Mouse (Mus musculus) CH12F3 (cell line): Measurements from ENCODE around the gene Top1.

Experiments used
- in situ Hi-C: fragments of 300-500 bp; cut with MboI; formaldehyde crosslinking; loops from 2 replicates; pipeline ENCODE4 v1.14.3; 2020; ENCODE audit warnings: low sequenced_read_pairs

The Top1 gene

GRCm38 (mm10) chr2:160740521-160741156, 95.0 kb downstream of the Top1 start:
- in situ Hi-C loops: no loop called here

GRCm38 (mm10) chr2:160741580-160741979, 95.9 kb downstream of the Top1 start:
- in situ Hi-C loops: no loop called here

- in situ Hi-C loops: no loop called here
Measured at GRCm38 (mm10) chr2:160742161-160742609, 96.5 kb downstream of the Top1 start.

- in situ Hi-C loops: no loop called here
Measured at GRCm38 (mm10) chr2:160744040-160744822, 98.5 kb downstream of the Top1 start.

- in situ Hi-C loops: no loop called here
Measured at GRCm38 (mm10) chr2:160744823-160745210, 99.1 kb downstream of the Top1 start.

GRCm38 (mm10) chr2:160745497-160745896, 99.8 kb downstream of the Top1 start:
- in situ Hi-C loops: no loop called here

- in situ Hi-C loops: no loop called here
Measured at GRCm38 (mm10) chr2:160746637-160747036, 100.9 kb downstream of the Top1 start.

DNA sequence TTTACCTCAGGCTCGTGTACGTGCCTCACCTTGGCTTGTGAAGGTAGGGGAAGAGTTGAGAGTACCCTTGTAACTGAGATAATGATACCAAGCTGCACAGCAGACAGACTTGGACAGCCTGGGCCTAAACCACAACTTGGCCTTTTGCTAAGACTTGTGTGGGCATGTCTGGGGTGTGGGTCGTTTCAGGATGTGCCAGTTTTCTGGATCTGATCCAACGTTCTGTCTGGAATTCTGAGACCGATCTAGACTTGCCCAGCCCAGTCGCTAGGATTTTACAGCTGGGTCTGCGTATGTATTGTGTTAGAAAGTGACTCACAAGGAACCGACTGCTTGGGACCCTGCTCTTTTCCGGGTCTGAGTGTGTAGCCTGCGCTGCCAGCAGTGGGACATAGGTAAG, 101.4 kb downstream of the Top1 start:
- in situ Hi-C loops: no loop called here

GRCm38 (mm10) chr2:160756583-160757203, 111.0 kb downstream of the Top1 start:
- in situ Hi-C loops: loop anchor here (25.0 kb wide), 1 partner anchor 131 kb away; the partner anchor contains the start of gene Lpin3

DNA sequence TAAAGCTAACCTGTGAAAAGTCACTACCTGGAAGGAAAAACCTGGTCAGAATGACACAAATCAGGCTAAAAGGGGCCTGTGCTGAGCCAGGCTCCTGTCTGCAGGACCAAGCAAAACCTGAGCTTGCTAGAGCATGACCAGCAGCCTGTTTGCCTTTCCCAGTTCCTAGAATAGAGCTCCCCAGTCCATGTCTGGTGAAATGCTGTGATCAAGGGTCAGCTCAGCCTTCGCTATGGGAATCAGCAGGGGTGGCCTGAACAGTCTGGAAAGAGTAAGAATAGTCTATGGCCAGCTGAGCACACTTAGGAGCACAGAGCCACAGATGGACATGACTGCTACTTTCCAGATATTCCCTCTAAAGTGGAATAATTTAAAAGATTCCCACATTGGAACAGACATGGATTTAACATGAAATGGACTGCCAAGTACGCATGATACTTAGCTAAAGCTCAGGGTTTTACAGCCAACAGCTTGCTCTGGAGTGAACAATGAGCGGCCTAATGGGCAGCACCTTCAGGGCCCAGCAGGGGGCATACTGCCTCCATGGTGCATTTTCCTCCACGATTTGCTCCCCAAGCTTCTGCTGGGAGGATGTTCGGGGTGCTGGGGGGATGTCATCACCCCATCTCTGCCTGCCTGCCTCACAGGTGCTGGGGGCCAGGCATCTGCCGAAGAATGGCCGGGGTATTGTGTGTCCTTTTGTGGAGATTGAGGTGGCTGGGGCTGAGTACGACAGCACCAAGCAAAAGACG, 114.9 kb downstream of the Top1 start:
- in situ Hi-C loops: loop anchor here (25.0 kb wide), 1 partner anchor 127 kb away; the partner anchor contains the start of gene Lpin3

- in situ Hi-C loops: loop anchor here (25.0 kb wide), 1 partner anchor 123 kb away; the partner anchor contains the start of gene Lpin3
Measured at GRCm38 (mm10) chr2:160763816-160764215, 118.1 kb downstream of the Top1 start.

GRCm38 (mm10) chr2:160764386-160764785, 118.7 kb downstream of the Top1 start:
- in situ Hi-C loops: loop anchor here (25.0 kb wide), 1 partner anchor 123 kb away; the partner anchor contains the start of gene Lpin3

DNA sequence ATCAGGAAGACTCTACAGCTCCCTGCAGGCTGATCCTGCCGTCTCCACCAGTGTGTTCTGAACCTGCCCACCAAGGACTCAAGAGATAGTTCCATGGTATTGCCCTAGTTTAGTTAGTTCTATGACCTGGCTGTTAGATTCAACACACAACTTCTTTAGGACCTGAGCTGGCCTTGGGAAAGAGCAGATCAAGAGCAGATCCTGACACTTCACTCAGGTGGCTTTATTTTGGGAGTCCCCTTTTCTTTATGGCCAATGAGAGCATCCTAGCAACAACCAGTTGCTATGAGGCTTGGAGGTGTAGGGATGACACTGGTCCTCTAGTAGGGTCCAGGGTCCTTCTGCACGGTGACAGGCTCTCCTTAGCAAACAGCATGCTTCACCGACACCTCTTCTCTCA, 119.4 kb downstream of the Top1 start:
- in situ Hi-C loops: loop anchor here (25.0 kb wide), 1 partner anchor 122 kb away; the partner anchor contains the start of gene Lpin3

DNA sequence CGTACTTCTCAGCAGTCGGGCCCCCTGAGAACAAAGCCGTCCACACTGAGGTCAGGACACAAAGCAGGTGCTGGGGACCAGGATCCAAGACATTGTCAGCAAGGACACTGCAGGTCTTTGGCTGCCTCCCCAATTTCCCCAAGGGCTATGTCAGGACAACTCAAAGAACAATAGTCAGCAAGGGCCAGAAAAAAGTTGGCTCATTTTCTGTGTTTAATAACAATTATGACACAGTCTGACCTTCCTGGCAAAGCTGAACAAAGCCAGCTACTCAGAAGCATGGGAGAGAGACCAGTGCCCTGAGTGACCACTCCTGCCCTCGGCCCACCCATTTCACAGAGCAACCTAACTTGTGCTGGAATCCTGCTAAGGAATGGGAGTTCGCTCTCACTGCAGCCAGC, 120.7 kb downstream of the Top1 start:
- in situ Hi-C loops: loop anchor here (25.0 kb wide), 1 partner anchor 121 kb away; the partner anchor contains the start of gene Lpin3

DNA sequence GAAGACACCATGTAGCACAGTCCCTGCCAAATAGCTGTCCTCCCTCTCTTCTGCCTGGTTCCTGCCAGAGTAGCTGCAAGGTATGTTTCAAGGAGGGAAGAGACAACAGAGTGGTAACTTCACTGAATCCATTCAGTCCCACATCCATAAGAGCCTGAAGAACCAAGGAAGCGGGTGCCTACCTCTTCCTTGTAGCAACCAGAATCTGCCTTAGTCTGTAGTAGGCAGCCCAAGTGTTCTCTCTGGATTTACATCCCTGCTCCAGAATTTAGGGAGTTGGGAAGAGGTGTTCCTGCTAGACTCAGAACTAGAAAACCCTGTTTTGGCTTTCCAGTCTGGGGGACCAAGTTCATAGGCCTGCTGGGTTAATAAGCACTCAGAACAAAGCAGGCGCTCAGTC, 121.5 kb downstream of the Top1 start:
- in situ Hi-C loops: loop anchor here (25.0 kb wide), 1 partner anchor 120 kb away; the partner anchor contains the start of gene Lpin3

- in situ Hi-C loops: loop anchor here (25.0 kb wide), 1 partner anchor 119 kb away; the partner anchor contains the start of gene Lpin3
Measured at GRCm38 (mm10) chr2:160768097-160768695, 122.5 kb downstream of the Top1 start.

GRCm38 (mm10) chr2:160768997-160769396, 123.3 kb downstream of the Top1 start:
- in situ Hi-C loops: loop anchor here (25.0 kb wide), 1 partner anchor 118 kb away; the partner anchor contains the start of gene Lpin3

DNA sequence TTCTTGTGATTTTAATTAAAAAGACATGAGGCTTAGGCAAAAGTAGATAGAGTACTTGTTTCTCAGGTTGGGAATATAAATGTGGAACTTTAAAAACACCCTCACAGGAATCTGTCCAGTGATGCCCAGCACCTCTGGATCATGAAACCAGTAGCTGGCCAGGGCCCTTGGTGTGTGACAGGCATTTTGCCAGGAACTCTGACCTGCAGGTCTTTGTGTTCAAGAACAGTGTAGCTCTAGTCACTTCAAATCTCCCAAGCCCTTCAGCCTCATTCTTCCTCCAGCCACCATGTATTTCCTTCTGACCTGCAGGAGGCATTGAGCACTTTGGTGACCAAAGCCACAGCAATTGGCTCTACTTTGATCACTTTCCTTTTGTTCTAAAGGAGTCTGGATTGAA, 124.7 kb downstream of the Top1 start:
- in situ Hi-C loops: loop anchor here (25.0 kb wide), 1 partner anchor 117 kb away; the partner anchor contains the start of gene Lpin3

DNA sequence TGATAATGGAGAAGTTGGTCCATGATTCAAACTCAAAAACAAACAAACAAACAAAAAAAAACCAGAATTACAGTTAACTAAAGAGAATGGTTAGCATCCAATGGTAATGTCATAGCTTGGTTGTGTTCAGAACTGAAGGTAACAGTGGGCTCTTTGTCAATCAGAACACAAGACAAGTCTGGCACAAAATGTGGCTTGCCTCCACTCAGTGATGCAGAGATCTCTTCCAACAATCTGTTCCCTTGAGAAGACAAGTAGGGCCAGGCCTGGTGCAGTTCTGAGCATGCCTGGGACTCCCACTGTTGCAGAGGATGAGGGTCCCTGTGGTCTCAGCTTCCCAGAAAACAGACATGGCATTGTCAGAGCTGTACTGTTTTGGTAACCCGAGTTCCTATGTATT, 125.2 kb downstream of the Top1 start:
- in situ Hi-C loops: loop anchor here (25.0 kb wide), 1 partner anchor 116 kb away; the partner anchor contains the start of gene Lpin3
